Mouse (Mus musculus) effector memory CD4-positive, alpha-beta T cell, adult 5 months (primary cell): ENCODE measurements around the gene Vapa. TPM values are rescaled to one million over a fixed set of nuclear protein-coding genes. Genes with fewer than 3 reads are reported as not detected.

Experiments
- polyA plus RNA-seq: library from polyadenylated mRNA; unstranded; fragments of 100-300 nt; shearing (Covaris generic); gene quantifications from one replicate; pipeline ENCODE4 v1.2.1, GENCODE M21; 2017

Vapa gene
- polyA plus RNA-seq = 193 TPM

DNA sequence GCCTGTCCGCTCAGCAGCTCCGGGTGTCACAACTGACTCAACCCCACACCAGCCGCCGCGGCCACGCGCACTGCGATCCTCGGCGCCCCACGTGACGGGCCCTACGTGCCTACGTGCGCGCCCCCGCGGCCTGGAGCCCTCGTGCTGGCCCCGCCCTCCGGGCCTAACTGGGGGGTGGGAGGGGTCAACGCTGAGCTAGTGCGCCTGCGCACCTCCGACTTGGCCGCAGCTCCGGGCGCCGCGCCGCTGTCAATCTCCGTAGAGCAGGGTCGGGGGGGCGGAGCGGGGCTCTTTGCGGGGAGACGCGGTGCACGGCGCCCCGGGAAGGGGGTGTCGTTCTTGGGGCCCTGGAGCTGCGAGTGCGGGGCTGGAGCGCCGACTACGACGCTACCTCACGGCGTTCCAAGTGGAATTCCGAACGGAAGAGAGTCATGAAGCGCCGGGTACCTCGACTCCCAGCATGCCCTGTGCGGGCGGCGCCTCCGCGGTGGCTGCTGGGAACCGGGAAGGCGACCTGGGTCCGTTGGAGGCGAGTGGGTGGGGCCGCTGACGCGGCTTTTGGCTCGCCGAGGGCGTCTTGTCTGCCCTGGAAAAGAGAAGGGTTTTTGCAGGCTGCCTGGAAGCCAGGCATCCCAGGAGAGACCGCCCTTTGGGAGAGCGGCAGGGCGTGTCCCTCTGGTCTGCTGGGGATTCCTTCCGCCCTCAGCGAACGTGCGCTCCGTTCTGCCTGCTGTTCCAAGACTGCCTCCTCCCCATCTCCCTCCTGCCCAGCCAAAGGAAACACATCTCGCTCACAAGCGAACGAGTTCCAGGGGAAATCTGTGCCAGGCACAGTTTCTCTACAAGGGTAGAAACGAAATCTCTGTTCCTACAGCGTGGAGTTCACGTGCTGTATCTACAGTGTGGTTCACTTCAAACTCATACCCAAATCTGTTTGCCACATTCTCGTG is at the start of gene Vapa:
Gene Vapa, minus strand, starts transcription at position 93 of the 950 bp plus-strand sequence.

GRCm38 (mm10) chr17:65641734-65642218 is 28.4 kb upstream of the Vapa start, which contains the start of gene Txndc2:
TSS of gene Txndc2 (minus strand) at chr17:65642168.

DNA sequence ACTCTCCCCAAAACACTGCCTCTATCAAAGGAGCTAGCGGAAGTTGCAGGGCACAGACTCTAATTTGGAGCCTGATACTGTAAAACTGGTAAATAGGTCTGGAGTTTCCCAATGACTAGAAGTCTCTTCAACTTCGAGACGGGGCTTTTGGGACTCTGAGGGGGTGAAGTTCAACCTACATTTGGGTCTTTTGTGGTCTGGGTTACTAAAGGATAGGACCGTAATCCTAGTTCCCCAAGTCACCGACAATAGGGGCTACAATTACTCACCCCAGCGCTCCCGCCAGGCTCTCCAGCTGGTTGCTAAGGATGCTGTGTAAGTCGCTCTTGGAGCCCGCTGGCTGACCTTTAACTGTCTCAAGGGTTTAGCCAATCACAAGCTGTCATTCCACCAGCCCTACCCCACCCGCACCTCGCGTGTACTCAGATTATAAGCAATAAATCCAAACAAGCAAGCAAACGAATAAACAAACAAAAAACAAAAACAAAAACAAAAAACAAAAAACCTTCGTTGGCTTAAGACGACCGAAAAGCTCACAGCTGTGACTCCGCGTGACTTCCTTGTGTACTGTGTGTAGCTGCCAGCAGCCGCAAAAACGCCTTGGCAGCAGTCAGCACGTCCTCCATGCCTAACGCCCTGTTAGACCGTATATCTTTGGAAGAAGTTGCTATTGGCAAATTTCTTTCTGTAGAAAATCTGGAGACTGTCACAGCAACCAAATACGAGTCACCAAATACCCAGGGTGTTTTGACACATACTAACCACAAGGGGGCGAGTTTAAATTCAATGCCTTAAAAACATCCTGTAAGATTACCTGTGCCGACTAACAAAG is 72.7 kb downstream of the Vapa start, which contains the start of gene Tmem232:
Gene Tmem232, minus strand, starts transcription at position 342 of the 832 bp plus-strand sequence.

Other genes starting within 250 kb of the Vapa start
- gene Tmem232, start 72.8 kb downstream of the Vapa start, polyA plus RNA-seq = not detected
- not detected for gene Txndc2, start 28.6 kb upstream of the Vapa start, polyA plus RNA-seq
- 1.2 TPM for gene Rab31, start 159.2 kb upstream of the Vapa start, polyA plus RNA-seq
- gene Ppp4r1, start 169.0 kb upstream of the Vapa start, polyA plus RNA-seq = 39.3 TPM